Mouse (Mus musculus): ENCODE data around the gene Krt31.

Krt31 gene

DNA sequence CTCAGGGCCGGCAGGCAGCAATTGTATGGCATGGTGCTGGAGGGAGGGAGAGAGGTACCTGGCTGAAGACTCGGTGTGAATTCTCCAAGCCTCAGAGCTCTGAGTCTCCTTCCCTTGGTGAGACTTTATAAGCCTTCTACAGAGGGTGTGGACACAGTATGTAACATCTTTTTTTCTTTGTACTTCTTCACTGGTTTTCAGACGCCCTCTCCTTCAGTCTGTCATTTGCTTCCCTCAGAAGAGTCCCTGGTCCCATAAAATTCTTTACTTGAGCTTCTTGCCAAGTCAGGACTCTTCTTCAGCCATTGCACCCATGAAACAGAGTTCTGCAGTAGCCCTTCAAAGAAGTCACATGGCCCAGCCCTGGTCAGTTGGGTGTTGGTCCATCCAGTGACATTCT is at the start of gene Krt31:
Gene Krt31, minus strand, starts transcription at position 101 of the 400 bp plus-strand sequence.
- DNase-seq: no peak

DNA sequence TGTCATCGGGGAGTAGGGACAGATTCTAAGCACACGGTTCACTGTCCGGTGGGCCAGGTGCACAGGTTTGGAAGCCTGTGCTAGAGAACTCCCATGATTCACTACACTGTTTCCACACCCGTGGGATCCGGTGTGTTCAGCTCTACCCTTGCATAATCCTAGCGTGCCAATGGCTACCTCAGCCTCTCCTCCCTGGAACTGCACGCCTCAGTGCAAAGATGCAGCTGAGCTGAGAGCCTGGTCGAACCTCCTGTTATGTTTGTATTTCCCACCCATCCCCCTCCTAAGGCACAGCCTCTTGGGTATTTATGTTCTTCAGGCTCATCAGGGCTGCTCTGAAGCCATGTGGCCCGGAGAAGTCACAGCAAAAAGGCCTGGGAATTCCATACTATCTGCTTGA is 47.5 kb upstream of the Krt31 start:
- no peak for DNase-seq

DNA sequence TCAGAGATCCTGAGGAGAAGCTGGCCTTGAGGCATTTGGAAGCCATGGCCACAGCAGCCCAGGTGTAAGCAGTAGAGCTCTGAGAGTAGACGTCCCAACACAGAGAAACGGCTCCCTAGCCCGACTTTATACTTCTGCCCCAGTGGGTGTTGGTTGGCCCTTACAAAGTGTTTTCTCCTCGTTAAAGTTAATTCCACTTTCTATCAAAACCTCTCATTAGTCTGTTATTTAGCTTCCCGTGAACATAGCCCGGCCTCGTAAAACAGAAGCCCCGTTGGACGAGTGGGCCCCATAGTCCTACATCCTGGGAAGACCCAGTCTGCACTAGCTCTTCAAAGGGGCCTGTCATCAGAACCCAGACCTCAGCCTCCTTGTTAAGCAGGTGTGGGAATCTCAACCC is 45.8 kb upstream of the Krt31 start, which contains the start of gene Krt35:
Gene Krt35, minus strand, starts transcription at position 101 of the 400 bp plus-strand sequence.
- no peak for DNase-seq

DNA sequence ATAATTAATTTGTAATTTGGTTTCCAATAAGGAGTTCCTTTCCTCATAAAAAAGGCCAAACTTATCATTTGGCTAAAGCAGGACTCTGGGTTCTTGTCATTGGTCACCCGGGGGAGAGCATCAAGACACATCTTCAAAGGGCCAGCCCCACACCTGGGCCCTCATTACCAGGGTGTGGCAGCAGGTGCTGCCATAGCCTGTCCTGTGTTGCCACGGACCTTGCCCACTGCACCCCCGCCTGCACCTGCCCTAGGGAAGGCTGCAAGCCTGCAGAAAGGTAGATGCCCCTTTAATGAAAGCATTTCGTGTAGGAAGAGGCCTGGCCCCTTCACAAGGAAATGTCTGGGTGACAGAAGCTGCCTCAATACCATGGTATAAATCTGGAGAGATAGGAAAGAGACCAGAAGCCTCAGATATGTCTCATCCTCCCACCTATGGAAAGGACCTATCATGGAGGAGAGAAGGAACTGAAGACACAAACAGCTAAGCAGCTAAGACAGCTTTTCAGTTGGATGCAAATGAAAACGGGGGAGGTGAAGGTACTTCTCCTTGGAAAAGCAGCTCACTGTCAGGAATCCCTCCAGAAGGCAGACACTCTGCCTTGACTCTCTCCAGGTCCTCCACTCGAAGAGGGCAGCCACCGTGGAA is 38.2 kb upstream of the Krt31 start:
- DNase-seq: no peak

DNA sequence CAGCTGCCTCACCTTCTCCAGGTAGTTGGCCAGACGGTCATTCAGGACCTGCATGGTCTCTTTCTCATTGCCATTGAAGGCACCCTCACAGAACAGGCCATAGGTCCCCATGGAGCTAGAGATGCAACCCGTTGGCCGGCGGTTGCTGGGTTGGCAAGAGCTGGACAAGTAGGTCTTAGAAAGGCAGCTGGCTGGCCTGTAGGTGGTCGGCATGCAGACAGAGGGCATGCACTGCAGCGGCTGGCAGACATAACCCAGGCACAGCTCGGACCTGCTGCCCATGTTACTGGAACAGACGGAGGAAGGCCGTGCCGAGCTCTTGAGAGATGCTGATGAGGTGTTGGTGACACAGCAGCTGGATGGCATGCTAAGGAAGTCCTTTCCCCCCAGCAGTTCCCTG is 37.5 kb upstream of the Krt31 start, which contains the start of gene Krt32:
Gene Krt32, minus strand, starts transcription at position 366 of the 400 bp plus-strand sequence.
- DNase-seq: no peak

DNA sequence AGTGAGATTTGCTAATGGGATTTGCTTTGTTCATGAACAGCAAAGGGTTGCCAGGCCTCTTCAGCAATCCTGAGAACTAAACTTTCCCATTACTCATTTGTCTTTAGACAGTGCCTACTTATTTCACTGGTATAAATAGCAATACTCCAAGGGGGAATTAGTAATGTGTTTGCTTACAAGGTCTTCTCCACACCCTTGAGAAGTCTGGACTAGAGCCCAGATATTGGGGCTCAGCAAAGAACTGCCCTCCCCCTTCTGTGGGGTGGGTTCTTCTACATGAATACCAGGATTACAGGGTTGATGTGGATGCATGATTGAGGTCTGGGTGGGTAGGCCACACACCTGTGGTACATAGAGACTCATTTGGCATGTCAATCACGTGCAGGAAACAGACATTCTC is 23.5 kb upstream of the Krt31 start:
- no peak for DNase-seq

DNA sequence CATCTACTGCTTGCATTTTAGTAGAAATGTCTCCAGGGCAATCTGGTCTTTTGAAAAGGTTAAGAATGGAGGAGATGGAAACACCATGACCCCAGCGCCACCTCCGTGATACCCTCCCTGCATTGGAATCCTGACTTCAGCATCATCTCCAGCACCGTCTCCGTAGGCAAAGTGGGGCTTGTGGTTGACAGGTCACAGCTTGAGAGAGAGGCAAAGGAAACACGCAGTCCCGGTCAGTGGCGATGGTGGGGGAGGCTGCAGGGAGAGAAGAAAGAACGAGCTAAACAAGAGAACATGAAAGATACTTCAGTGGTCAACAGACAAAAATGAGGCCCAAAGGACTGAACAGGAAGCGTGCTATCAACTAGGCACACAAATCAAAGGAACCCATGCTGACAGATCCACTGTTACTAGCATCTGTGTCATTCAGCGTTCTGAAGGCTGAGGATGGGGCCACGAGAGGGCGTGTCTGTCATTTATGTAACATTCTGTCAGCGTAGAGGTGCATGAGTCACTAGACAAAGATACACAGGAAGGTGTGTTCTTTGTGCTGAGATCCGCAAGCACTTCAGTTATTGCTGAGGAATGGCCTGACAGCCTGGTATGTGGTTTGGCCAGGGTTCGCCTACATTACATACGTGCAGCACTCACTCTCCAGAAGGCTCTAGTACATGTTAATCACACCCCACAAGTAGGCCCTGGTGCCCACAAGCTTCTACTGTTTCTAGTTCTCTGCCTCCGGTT is 17.1 kb upstream of the Krt31 start:
- no peak for DNase-seq

DNA sequence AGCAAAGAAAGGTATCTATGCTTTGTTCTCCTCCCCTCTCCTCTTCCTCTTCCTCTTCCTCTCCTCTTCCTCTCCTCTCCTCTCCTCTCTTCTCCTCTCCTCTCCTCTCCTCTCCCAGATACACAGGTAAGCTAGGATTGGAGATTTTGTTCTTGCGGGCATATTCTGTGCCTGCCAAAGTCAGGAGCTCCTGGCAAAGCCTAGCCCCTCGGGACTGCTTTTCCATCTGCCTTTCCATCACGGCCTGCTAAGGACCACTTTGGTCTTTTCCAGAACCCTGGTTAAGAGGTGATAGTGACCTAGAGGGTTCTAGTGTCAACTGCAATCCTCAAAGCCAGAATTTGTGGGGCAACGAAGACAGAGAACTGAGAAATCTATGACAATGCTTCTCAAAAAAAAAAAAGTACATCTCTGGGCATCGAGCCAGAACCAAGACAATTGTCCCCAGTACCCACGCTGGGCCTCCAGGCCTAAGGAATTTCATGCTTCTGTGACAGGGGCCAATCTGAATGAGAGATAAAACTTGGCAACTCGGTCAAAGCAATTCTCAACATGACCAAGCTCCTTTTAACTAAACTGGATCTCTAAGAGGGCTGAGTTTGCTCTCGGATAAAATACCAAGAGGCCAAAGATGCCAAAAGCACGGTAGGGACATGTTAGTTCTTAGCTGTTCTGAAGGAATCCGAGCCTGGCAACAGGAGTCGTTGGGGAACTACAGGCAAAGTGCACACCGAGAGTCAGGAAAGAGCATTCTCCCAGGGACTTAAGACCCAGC is 16.1 kb upstream of the Krt31 start:
- DNase-seq: no peak

DNA sequence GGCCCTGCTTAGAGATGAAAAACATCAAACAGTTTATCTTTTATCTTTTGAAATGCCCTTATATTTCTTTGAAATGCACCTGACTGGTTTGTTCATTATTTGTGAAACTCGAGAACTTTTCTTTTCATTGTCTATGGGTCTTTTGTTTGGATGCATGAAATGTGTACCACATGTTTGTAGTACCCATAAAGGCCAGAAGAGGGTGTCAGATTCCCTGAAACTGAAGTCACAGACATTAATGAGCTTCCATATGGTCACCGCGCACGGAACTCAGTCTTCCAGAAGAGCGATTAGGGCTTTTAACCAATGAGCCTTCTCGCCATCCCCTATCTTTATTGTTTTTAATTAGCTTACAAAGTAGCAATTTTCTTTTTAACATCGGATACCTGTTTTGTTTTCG is 8.5 kb upstream of the Krt31 start:
- no peak for DNase-seq

DNA sequence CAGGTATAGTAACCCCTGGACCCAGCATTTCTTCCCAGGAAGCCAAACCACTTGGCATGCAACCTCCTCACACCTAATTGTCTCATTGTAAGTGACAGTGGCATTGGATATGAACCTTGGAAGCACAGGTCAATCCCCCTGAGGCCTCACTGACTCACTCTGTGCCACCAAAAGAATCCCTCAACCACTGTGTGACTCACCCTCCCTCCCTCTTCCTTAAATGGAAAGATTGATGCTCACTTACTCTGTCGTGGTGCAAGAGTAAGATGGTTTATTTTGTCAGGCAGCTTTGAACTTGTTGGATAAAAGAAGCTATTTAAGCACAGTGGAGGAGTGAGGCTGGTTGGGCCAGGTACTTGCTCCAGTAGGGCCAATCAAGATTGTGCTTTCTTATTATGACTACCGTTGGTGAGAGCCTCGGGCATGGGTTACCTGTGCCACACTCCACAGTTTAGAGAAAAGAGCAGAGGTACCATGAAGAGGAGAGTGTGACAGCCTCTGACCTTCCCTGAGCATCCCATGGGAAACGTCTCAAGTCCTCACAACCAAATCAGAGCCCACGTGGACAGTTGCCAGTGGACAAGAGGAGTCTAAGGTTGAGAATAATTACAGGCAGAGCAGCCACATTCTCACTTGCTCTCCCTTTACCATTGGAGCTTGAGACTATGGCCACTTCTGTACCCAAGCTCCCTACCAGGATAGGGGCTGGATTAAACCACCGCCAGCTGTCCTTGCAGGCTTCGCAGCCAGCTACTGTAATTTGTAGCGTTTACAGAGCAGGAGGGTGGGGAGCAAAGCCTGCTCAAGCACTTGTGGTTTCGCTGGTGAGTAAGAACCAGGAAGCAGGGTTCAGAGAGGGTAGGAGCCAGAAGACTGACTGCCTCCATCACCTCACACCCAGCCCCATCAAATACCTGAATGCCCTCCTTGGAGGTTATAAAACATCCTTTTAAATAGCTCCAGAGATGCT is 5.6 kb upstream of the Krt31 start:
- no peak for DNase-seq

DNA sequence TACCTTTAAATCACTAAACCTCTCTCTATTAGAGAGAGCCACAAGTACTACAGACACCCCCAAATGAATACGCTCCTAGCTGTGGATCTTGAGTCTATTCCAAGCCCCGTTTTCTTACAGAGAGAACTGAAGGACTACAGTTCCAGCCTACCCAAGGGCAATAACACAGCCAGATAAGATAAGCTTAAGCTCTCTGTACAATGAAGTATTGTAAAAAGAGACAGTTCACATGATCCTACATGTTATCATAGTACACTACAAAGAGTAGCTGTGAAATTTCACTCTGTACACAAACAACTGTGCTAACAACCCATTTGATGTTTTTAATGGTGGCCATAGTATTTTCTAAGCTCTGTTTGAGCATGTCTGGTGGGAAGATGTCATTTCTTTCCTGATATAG is 3.2 kb downstream of the Krt31 start:
- DNase-seq: no peak

DNA sequence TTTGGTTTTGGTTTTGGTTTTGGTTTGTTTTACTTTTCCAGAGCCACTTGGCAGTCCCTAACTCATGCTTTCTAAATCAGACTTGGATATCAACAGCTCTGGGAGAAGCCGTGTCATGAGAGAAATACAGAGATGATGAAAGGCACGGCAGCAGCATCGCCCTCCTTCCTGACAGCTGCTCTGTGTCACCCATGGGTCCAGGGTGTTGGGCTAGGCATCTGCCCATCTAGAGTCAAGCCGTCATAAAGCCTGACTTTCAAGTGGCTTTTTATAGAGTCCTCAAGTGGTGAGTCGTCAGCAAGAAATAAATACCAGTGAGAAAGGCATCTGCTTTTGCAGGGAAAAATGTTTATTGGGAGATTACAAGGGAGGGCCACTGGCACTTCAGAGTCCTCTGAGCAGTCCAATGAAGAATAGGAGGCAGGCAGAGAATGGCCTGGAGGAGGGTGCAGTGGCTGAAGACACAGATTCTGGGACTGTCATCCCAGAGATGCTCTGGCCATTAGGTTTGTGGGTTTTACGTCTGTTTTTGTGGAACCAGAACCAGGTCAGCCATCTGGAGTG is 4.0 kb downstream of the Krt31 start:
- no peak for DNase-seq

DNA sequence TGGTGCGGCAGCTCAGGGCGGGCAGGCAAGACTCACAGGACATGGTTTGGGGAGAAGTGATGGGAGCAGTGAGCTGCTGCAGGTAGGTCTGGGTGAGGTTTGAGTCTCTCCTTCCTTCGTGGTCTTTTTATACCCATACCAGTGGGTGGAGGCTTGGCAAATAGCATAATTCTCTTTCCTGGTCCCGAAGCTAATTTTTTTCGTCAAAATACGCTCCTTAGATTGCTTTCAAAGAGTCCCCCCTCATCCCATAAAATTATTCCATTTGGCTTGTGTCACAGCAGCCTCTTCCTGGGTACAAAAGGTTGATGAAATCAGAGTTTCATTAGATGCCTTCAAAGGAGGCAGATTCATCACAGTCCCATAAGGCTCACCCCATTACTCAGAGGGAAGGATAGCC is 8.9 kb downstream of the Krt31 start, which contains the start of gene Krt34:
Gene Krt34, minus strand, starts transcription at position 101 of the 400 bp plus-strand sequence.
- DNase-seq: no peak

DNA sequence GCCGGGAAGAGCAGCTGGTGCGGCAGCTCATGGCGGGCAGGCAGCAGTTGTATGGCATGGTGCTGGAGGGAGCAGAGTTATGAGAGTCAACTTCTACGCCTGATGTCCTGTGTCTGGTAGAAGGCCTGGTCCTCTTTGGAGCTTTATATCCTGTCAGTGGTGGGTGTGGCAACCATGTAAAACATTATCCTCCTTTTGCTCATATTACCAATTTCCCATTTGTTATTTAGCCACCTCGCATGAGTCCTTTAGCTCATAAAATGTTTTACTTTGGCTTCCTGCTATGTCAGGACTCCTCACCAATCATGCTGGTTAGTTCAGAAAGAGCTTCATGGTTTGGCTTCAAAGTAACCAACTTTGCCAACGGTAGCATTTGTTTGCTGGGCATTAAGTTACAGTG is 20.6 kb downstream of the Krt31 start, which contains the start of gene Krt33b:
Gene Krt33b, minus strand, starts transcription at position 101 of the 400 bp plus-strand sequence.
- no peak for DNase-seq

DNA sequence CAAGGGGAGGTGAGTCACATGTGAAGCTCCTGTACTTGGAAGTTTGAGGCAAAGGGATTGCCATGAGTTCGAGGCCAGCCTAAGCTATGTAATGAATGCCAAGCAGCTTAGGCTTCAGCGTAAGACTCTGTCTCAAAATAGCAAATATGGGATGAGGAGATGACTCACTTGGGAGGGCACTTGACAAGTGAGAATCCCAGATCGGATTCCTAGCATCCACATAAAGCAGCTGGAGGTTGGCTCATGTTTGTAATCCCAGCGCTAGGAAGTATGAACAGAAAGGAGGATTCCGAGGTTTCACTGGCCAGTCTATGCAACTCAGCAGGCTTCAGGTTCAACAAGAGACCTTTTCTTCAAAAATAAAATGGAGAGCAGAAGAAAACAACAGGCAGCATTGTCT is 28.9 kb downstream of the Krt31 start:
- no peak for DNase-seq

DNA sequence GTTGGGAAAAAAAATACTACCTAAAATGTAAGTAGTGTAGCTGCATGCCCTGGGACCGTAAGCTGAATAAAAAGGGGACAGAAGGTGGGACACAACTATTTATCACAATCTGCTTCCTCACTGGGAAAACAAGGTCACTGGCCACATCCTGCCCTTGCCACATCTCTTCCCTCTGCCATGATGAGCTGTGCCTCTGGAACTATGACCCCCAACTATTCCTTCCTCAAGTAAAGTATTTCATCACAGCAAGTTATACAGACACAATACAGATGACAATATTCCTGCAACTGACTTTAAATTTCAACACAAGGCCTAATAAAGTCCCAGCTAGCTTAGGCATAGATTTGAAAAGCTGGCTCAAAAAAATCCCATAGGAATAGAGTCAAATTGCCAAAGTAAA is 30.9 kb downstream of the Krt31 start:
- DNase-seq: no peak

DNA sequence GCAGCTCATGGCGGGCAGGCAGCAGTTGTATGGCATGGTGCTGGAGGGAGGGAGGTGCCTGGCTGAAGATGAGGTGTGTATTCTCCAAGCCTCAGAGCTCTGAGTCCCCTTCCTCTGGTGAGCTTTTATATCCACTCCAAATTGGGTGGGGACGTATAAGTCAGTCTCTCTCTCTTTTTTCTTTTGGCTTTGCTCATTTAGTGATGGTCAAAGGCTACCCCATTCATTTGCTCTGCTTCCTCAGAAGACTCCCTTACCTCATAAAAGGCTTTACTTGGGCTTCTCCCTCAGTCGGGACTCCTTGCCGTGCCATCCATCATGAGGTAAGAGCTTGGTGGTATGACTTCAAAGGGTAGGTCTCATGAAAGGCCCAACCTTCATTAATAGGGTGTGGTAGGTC is 34.2 kb downstream of the Krt31 start, which contains the start of gene Krt33a:
Gene Krt33a, minus strand, starts transcription at position 101 of the 400 bp plus-strand sequence.
- no peak for DNase-seq

DNA sequence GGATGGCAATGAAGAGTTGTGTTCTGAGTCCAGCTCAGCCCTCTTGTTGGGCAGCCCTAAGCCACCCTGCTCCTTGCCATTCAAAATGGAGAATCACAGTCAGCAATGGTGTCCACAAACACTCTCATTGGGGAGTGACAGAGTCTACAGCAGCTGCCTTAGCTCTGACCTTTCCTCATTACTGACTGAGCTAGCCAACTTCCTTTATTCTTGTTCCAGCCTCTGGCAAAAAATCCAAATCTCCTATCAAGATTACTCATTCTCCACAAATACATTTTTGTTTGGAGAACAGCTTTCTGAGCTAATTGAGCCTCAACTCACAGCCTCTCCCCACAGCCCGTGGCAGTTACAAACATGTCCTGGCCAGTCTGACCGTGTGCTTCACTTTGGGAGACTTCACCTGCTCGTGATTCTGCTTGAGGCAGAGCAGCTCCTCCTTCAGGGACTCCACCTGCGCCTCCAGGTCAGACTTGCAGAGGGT is 36.6 kb downstream of the Krt31 start:
- DNase-seq: no peak

DNA sequence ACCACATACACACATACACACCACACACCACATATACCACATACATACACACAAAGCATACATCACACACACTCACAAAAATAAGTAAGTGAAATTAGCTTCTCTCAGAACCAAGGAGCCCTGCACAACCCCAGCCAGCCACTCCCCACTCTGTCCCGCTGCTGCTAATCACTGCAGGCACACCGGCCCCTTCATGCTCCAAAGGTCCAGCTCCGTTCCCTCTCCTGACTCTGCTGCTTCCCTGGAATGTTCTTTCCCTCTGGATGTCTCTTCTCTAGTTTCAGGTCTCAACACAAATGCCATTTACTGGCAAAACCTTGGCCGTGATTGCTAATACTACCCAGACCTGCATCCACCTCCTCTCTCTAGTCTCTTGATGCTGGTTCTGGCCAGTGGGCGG is 39.7 kb downstream of the Krt31 start:
- no peak for DNase-seq

DNA sequence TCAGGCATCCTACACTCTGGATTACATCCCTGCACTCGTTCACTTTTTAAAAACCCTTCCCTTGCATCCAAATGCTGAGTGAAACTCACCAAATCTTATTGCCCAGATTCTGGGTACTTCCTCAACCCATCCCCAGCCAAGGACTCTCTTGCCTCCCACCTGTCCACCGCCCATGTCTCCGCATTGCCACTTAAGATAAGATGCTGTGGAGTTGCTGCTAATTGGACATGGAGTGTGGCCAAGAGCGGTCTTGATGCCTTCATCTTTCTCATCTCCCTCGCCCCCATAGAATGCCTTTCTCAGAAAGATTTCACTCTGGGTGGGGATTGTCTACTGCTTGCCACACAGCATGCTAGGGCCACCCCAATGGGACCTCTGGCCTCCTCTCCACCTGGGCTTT is 42.0 kb downstream of the Krt31 start:
- no peak for DNase-seq

DNA sequence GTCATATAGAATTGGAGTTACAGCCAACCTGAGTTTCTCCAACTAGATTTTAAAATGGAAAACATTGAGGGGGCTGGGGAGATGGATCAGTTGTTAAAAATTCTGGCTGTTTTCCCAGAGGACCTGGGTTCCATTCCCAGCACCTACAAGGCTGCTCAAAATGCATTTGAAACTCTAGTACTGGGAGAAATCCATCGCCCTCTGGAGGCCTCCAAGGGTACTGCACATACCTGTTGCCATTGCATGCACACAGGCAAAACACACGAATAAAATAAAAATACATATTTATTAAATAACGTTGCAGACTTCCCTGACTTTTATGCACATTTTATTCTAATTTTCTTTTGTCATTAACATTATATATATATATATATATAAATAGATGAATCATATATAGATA is 43.7 kb downstream of the Krt31 start:
- no peak for DNase-seq

DNA sequence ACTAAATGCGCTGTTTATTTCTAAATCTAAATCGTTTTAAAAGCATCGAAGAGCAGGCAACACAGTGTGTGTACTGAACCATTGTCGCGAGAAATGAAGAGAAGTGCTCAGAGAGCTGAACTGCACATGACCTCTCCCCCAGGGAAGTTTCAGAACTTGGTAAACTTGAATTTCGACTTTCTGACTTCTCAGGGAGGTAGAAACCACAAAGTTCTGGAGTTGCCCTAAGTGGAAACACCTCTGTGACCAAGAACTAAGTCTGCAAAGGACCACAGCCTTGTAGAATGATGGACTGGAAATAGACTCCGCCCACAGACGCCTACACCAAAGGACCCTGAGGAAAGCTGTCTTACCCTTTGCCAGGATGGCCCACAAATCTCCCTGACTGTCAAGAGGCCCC is 44.4 kb downstream of the Krt31 start:
- no peak for DNase-seq
